Mouse (Mus musculus) midbrain, embryonic 10.5 days (tissue): ENCODE results near the gene B3gat3. TPM values are rescaled to one million over a fixed set of nuclear protein-coding genes. Genes with fewer than 3 reads are reported as not detected.
A peak's percentile ranks its signal among the peaks of the same experiment; 100 is the strongest.

ENCODE experiments used
- DNase-seq: peaks from one replicate; pipeline ENCODE4 v3.0.0-alpha.2; 2017; ENCODE audit warnings: low spot score
- H3K27ac ChIP-seq: fragments of 300-500 bp; sonication (generic); replicated peaks from 2 replicates; pipeline ENCODE4 v1.5.1; 2016; ENCODE audit warnings: mild to moderate bottlenecking
- H3K27me3 ChIP-seq: fragments of 300-500 bp; sonication (generic); 2 replicates; pipeline ENCODE4 v1.6.1; 2016; ENCODE audit warnings: low read depth, mild to moderate bottlenecking; ENCODE audit not compliant: poor library complexity, severe bottlenecking
- H3K36me3 ChIP-seq: fragments of 300-500 bp; sonication (generic); 2 replicates; pipeline ENCODE4 v1.6.1; 2016; ENCODE audit warnings: mild to moderate bottlenecking, moderate library complexity
- H3K4me1 ChIP-seq: fragments of 300-500 bp; sonication (generic); 2 replicates; pipeline ENCODE4 v1.6.1; 2016
- H3K4me3 ChIP-seq: fragments of 300-500 bp; sonication (generic); 2 replicates; pipeline ENCODE4 v1.5.1; 2016; ENCODE audit warnings: mild to moderate bottlenecking, moderate library complexity
- H3K9me3 ChIP-seq: fragments of 300-500 bp; sonication (generic); replicated peaks from 2 replicates; pipeline ENCODE4 v1.6.1; 2016; ENCODE audit warnings: mild to moderate bottlenecking
- WGBS: fragments of 180-500 bp; shearing (Covaris S2); methylation state at CpG from one replicate; pipeline ENCODE4 v1.1.7; 2016; 5-methylcytosine and 5-hydroxymethylcytosine counted together
- polyA plus RNA-seq: library from polyadenylated mRNA; unstranded; fragments of >200 nt; fragmentation: Nextera tagmentation; extraction: Ambion mirVana; gene quantifications from 2 replicates; pipeline ENCODE4 v1.2.1, GENCODE M21; 2016

B3gat3 gene
- polyA plus RNA-seq, 1 experiment from 2014 or later, result 58.7 TPM

- Histone ChIP-seq H3K4me3 (no peak overlapping the region), H3K9me3 (no peaks in the 10 kb centered on the region), H3K4me1 (no peaks in the 10 kb centered on the region), H3K27ac (no peak overlapping the region), H3K36me3 (peaks cover 82% of the 10 kb centered on the region), H3K27me3 (no peaks in the 10 kb centered on the region)
- WGBS, result 98% methylated on average over 3 of the region's 3 CpGs
- no peak for DNase-seq
Observed at GRCm38 (mm10) chr19:8914212-8914611, 6.0 kb upstream of the B3gat3 start.

GRCm38 (mm10) chr19:8919000-8919399, 1.2 kb upstream of the B3gat3 start:
- no peak for DNase-seq
- Histone ChIP-seq H3K27me3 (no peaks in the 10 kb centered on the region), H3K9me3 (no peaks in the 10 kb centered on the region), H3K36me3 (peaks cover 51% of the 10 kb centered on the region), H3K27ac (no peak overlapping the region), H3K4me1 (peaks cover 18% of the 10 kb centered on the region), H3K4me3 (no peak overlapping the region)
- 94% methylated on average over 3 of the region's 3 CpGs for WGBS

DNA sequence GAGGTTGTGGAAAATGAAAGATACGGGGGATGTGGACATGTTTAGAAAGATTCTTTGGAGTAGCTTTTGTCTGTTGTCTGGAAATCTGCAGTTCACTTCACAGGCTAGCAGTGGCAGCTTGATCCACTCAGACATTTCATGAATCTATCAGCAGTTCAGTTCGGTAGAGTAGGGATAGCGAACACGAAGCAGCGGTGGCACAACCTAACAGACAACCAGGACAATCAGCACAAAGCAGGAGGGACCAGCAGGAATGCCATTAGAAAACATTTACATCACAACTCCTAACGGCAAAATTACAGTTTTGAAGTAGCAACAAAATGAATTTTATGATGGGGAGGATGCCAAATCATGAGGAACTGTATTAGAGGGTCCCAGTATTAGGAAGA, 496 bp upstream of the B3gat3 start:
- Histone ChIP-seq H3K4me3 (peak overlapping the region; percentile 90), H3K36me3 (peaks cover 49% of the 10 kb centered on the region)

DNA sequence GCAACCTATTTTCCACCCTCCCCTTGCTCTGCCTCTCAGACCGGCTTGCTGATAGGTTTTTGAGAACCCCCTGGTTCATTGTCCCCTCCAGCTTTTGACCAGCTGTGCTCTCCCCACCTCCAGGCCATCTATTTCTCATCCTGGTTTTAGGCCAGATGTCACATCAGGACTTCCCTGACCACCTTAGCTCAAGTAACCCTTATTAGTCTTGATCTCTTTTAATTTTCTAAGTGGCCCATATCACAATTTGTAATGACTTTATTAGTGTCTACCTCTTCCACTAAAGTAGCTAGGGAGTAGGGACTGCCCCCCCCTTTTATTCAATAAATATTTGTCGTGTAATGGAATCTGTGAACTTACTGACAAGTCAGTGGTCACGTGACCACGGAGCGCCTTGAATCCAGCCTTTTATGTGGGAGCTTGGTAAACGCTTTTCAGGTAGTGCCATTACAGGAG, 690 bp downstream of the B3gat3 start:
- Histone ChIP-seq H3K27ac (peak overlapping the region; percentile 91), H3K9me3 (no peaks in the 10 kb centered on the region), H3K4me1 (peaks cover 18% of the 10 kb centered on the region), H3K4me3 (peak overlapping the region; percentile 90), H3K27me3 (no peaks in the 10 kb centered on the region), H3K36me3 (peaks cover 45% of the 10 kb centered on the region)
- DNase-seq, result no peak
- WGBS, result 5% methylated on average over 6 of the region's 6 CpGs

More for the DNA sequence above, 496 bp upstream of the B3gat3 start:
- H3K27ac ChIP-seq, result peak overlapping the region; percentile 91
- DNase-seq, result no peak
- 70% methylated on average over 6 of the region's 6 CpGs for WGBS
- H3K4me1 ChIP-seq, result peaks cover 18% of the 10 kb centered on the region
- no peaks in the 10 kb centered on the region for H3K27me3 ChIP-seq
- H3K9me3 ChIP-seq, result no peaks in the 10 kb centered on the region

DNA sequence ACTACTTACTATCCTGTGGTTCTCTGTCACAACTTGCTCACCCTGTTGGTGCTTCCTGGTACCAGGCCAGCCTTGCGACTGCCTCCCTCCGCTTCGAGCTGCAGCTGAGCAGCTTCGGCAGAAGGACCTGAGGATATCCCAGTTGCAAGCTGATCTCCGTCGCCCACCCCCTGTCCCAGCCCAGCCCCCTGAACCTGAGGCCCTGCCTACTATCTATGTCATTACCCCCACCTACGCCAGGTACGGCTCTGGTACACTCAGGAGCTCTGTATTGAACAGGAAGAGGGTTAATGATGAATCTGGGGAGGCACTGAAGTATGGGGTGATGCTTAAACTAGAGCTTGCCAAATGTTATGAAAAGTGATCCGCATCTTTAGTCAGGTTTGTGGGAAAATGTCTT, 1.6 kb downstream of the B3gat3 start:
- no peaks in the 10 kb centered on the region for H3K27me3 ChIP-seq
- H3K27ac ChIP-seq, result no peak overlapping the region
- H3K4me1 ChIP-seq, result peaks cover 18% of the 10 kb centered on the region
- peaks cover 45% of the 10 kb centered on the region for H3K36me3 ChIP-seq
- DNase-seq, result no peak
- no peaks in the 10 kb centered on the region for H3K9me3 ChIP-seq
- WGBS, result 80% methylated on average over 9 of the region's 9 CpGs
- peak overlapping the region; percentile 90; the same call in 1 of the 2 replicates for H3K4me3 ChIP-seq

- Histone ChIP-seq H3K36me3 (peaks cover 60% of the 10 kb centered on the region), H3K27me3 (no peaks in the 10 kb centered on the region), H3K27ac (no peak overlapping the region), H3K4me3 (no peak overlapping the region), H3K9me3 (no peaks in the 10 kb centered on the region), H3K4me1 (peaks cover 28% of the 10 kb centered on the region)
- DNase-seq, result no peak
- WGBS, result 84% methylated on average over 2 of the region's 2 CpGs
Observed at GRCm38 (mm10) chr19:8926766-8927165, 6.6 kb downstream of the B3gat3 start.

GRCm38 (mm10) chr19:8927891-8928525, 7.8 kb downstream of the B3gat3 start:
- Histone ChIP-seq H3K4me1 (peaks cover 27% of the 10 kb centered on the region), H3K27me3 (no peaks in the 10 kb centered on the region), H3K9me3 (no peaks in the 10 kb centered on the region), H3K27ac (no peak overlapping the region), H3K36me3 (peaks cover 57% of the 10 kb centered on the region), H3K4me3 (no peak overlapping the region)
- WGBS, result 92% methylated on average over 12 of the region's 12 CpGs
- no peak for DNase-seq

- Histone ChIP-seq H3K27me3 (no peaks in the 10 kb centered on the region), H3K36me3 (peaks cover 57% of the 10 kb centered on the region), H3K9me3 (no peaks in the 10 kb centered on the region), H3K4me1 (peaks cover 27% of the 10 kb centered on the region), H3K4me3 (peak overlapping the region; percentile 83), H3K27ac (peak overlapping the region; percentile 90)
- no peak for DNase-seq
- WGBS, result 16% methylated on average over 16 of the region's 16 CpGs
Observed at GRCm38 (mm10) chr19:8928689-8929223, 8.6 kb downstream of the B3gat3 start.

GRCm38 (mm10) chr19:8929224-8930088, 9.3 kb downstream of the B3gat3 start, which contains the start of the genes Rom1 and Eml3:
Gene Rom1, minus strand, starts transcription at chr19:8929356.
Gene Eml3, plus strand, starts transcription at chr19:8929552.
- Histone ChIP-seq H3K4me3 (peak within 1 kb of the TSS; percentile 83), H3K27ac (peak within 1 kb of the TSS; percentile 90), H3K4me1 (peaks cover 27% of the 10 kb centered on the region), H3K27me3 (no peaks in the 10 kb centered on the region), H3K36me3 (peaks cover 58% of the 10 kb centered on the region), H3K9me3 (no peaks in the 10 kb centered on the region)
- 1% methylated on average over 70 of the region's 74 CpGs for WGBS
- DNase-seq, result peak; percentile 83

DNA sequence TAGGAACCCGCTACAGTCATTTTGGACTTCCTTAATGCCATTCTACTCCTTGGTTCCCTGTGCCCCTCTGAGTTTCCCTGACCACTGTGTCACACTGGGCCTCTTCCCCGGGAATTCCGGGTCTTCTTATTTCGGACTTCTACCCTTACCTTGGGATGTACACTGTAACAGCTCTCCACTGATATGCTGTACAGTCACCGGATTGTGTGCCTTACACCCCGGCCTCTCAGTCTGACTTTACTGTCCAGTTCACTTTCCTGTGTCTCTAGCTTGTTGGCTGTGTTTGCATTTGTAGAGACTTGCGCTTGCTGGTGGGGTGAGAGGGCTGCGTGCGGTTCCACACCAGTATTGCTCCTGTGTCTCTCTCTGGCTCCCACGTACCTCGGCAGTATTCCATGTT, 9.9 kb downstream of the B3gat3 start:
- Histone ChIP-seq H3K27ac (peak overlapping the region; percentile 90), H3K4me1 (peaks cover 27% of the 10 kb centered on the region), H3K27me3 (no peaks in the 10 kb centered on the region), H3K36me3 (peaks cover 62% of the 10 kb centered on the region), H3K4me3 (peak overlapping the region; percentile 83), H3K9me3 (no peaks in the 10 kb centered on the region)
- peak; percentile 32 for DNase-seq
- WGBS, result 18% methylated on average over 11 of the region's 11 CpGs

DNA sequence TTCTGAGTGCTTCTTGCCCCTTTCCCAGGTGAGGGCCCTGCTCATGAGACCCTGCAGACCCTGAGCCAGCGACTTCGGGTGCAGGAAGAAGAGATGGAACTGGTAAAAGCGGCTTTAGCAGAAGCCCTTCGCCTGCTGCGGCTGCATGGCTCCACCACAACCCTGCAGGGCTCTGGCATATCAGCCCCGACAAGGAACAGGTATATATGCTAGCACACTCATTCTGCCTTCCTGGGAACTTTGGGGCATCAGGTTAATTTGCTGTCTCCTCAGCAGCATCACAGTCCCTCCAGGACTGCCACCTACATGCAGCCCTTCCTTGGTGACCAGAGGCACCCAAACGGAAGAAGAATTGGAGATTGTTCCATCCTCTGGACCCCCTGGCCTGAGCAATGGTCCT, 10.6 kb downstream of the B3gat3 start:
- Histone ChIP-seq H3K9me3 (no peaks in the 10 kb centered on the region), H3K27me3 (no peaks in the 10 kb centered on the region), H3K36me3 (peaks cover 62% of the 10 kb centered on the region)

DNA sequence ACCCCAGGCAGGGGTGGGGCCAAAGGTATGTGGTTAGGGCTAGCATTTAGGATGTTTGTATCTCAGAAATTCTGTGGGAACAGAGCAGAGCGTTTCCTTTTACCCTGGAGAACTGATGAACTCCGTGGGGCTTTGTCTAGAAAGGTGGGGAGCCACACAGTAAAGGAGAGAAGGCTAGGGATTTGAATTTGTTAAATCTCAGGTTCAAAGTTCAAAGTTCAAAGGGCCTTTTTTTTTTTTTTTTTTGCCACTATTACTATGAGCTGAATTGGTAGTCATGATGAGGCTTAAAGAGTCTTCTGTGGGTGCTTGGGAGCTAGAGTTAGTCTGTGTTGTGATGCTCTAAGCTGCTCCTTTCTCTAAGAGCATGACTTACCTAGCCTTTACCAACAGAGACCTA, 16.6 kb downstream of the B3gat3 start:
- Histone ChIP-seq H3K36me3 (peaks cover 69% of the 10 kb centered on the region), H3K27ac (no peak overlapping the region), H3K9me3 (no peaks in the 10 kb centered on the region), H3K4me3 (no peak overlapping the region), H3K27me3 (no peaks in the 10 kb centered on the region), H3K4me1 (peaks cover 13% of the 10 kb centered on the region)
- WGBS, result 86% methylated on average over 2 of the region's 2 CpGs
- DNase-seq, result no peak

More for the DNA sequence above, 10.6 kb downstream of the B3gat3 start:
- H3K4me1 ChIP-seq, result peaks cover 27% of the 10 kb centered on the region
- H3K4me3 ChIP-seq, result peak overlapping the region; percentile 83
- no peak for DNase-seq
- no peak overlapping the region for H3K27ac ChIP-seq
- WGBS, result 78% methylated on average over 7 of the region's 7 CpGs
